Mouse (Mus musculus): ENCODE data around the gene Avil. TPM values are rescaled to one million over a fixed set of nuclear protein-coding genes. Genes with fewer than 3 reads are reported as not detected.

Avil gene
- polyA plus RNA-seq, 1 experiment from 2014 or later: 0.58 TPM

DNA sequence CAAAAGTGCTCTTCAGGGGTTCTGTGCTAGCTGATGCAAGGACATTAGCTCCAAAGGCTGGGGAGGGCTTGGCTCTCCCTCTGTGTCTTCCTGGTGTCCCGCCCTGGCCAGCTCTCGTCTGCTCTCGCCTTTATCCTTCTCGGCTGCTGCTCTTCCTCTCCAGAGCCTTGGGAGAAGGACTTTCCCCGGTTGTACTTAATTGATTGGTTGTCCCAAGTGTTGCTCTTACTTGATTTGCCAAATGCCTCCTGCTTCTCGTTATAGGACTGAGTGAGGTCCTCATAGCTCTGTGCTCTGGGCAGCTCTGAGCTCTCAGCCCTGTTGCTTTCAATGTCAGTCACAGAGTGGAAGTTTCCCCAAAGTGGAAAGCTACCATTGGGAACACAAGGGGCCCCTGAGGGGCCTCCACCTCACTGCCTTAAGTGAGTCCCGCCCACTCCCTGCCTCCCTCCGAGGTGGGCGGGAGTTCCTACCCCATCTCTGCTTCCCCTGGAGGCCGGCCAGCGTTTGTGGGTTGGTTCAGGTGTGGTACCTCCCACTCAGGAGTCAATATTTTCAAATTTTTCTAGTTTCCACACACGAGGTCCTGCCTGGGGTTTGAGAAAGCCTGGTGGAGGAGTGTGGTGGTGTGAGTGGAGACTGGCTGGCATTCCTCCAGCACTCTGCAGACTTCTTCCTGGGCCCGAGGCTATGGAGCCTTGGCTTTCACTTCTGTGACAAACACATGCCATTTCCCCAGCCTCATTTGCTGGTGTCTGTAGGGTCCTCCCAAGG lies 3.0 kb upstream of the Avil start:
- no peak overlapping the region for H3K4me2 ChIP-seq (replicated peaks; ENCODE audit: low read depth, low read length)
- no peak overlapping the region for H3K27ac ChIP-seq (ENCODE audit: low read length)
- H3K4me3 ChIP-seq (ENCODE audit: low read depth, low read length): no peak overlapping the region
- no peaks in the 10 kb centered on the region for H3K9me3 ChIP-seq (ENCODE audit: control insufficient read depth, low read depth, low read length)
- 62% methylated on average over 13 of the region's 13 CpGs for WGBS
- no peak overlapping the region for H3K9ac ChIP-seq (replicated peaks; ENCODE audit: low read depth, low read length)
- 0 out of 2 replicates have a peak, but pooled peaks cover 3% of the 10 kb centered on the region for H3K4me1 ChIP-seq (ENCODE audit: control insufficient read depth, insufficient read depth, low read length)
- no peak for ATAC-seq (ENCODE audit: insufficient number of reproducible peaks, insufficient read depth, low FRiP score, low read depth)
- H3K36me3 ChIP-seq (ENCODE audit: control insufficient read depth, insufficient read depth, low read length): peaks cover 59% of the 10 kb centered on the region
- H3K27me3 ChIP-seq (ENCODE audit: control insufficient read depth, insufficient read depth, low read length): no peaks in the 10 kb centered on the region

DNA sequence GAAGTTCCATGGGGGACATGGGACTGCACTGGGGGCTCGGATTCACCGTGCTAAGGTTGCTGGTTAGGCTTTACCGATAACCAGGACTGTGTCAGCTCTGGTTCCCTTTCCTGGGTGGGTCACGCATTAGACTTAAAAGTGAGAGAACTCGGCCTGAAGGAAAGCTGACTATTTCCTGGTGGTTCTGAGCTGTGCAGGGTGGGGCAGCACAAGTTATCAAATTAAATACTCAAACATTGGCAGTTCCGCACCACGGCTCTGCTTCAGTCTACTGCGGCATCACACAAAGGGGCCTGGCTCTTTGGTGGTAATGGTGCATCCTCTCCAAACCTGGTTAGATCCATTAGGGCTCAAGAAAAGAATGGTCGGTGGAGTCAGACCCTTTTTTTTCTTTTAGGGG lies 788 bp downstream of the Avil start:
- WGBS: 76% methylated on average over 9 of the region's 9 CpGs
- Histone ChIP-seq H3K27ac (ENCODE audit: low read length) (no peak overlapping the region), H3K27me3 (ENCODE audit: control insufficient read depth, insufficient read depth, low read length) (no peaks in the 10 kb centered on the region), H3K9ac (replicated peaks; ENCODE audit: low read depth, low read length) (no peak overlapping the region), H3K4me2 (replicated peaks; ENCODE audit: low read depth, low read length) (no peak overlapping the region), H3K9me3 (ENCODE audit: control insufficient read depth, low read depth, low read length) (no peaks in the 10 kb centered on the region), H3K4me3 (ENCODE audit: low read depth, low read length) (no peak overlapping the region), H3K36me3 (ENCODE audit: control insufficient read depth, insufficient read depth, low read length) (peaks cover 23% of the 10 kb centered on the region), H3K4me1 (ENCODE audit: control insufficient read depth, insufficient read depth, low read length) (0 out of 2 replicates have a peak, but pooled peaks cover 3% of the 10 kb centered on the region)
- ATAC-seq (ENCODE audit: insufficient number of reproducible peaks, insufficient read depth, low FRiP score, low read depth): no peak

DNA sequence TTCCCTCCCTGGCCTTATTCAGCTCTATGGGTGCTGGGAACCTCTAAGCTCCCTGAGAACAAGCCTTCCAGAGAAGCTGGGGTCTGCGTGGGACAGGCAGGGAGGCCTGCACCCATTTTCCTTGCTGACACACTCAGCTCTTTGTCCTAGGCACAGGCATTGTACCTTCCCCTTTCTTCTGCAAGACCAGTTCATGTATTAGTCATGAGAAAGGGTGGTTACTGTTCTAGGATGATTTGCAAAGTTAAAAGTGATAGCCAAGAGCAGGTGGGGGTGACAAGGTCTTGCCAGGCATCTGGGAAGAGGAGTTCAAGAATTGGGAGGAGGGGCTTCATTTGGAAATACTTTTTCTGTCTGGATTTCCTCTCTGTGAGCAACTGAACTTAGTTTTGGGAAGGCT lies 1.5 kb downstream of the Avil start:
- WGBS: 88% methylated on average over 1 of the region's 1 CpGs
- Histone ChIP-seq H3K4me1 (ENCODE audit: control insufficient read depth, insufficient read depth, low read length) (0 out of 2 replicates have a peak, but pooled peaks cover 3% of the 10 kb centered on the region), H3K4me2 (replicated peaks; ENCODE audit: low read depth, low read length) (no peak overlapping the region), H3K36me3 (ENCODE audit: control insufficient read depth, insufficient read depth, low read length) (peaks cover 23% of the 10 kb centered on the region), H3K27ac (ENCODE audit: low read length) (no peak overlapping the region), H3K4me3 (ENCODE audit: low read depth, low read length) (no peak overlapping the region), H3K9me3 (ENCODE audit: control insufficient read depth, low read depth, low read length) (no peaks in the 10 kb centered on the region), H3K9ac (replicated peaks; ENCODE audit: low read depth, low read length) (no peak overlapping the region), H3K27me3 (ENCODE audit: control insufficient read depth, insufficient read depth, low read length) (no peaks in the 10 kb centered on the region)
- no peak for ATAC-seq (ENCODE audit: insufficient number of reproducible peaks, insufficient read depth, low FRiP score, low read depth)

DNA sequence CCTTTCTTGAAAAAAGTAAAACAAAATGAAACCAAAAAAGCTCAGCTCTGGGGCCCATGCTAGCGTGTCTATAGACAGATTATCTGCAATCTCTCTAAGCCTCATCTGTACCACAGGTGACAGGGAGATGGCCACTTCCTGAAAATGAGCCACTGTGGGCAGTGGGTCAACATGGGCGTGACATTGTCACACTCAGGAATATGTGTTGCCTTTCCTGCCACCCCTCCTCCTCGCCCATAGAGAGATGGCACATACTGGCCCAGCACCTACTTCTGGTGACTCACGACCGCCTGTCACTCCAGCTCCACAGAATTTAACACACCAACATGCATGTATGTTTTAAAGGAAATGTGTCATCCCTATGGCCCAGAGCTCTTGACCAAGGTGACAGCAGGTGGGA lies 2.3 kb downstream of the Avil start:
- WGBS: 85% methylated on average over 5 of the region's 5 CpGs
- H3K36me3 ChIP-seq (ENCODE audit: control insufficient read depth, insufficient read depth, low read length): peaks cover 16% of the 10 kb centered on the region
- no peak overlapping the region for H3K4me3 ChIP-seq (ENCODE audit: low read depth, low read length)
- no peak overlapping the region for H3K9ac ChIP-seq (replicated peaks; ENCODE audit: low read depth, low read length)
- H3K4me2 ChIP-seq (replicated peaks; ENCODE audit: low read depth, low read length): no peak overlapping the region
- no peaks in the 10 kb centered on the region for H3K9me3 ChIP-seq (ENCODE audit: control insufficient read depth, low read depth, low read length)
- H3K27ac ChIP-seq (ENCODE audit: low read length): no peak overlapping the region
- no peak for ATAC-seq (ENCODE audit: insufficient number of reproducible peaks, insufficient read depth, low FRiP score, low read depth)
- 0 out of 2 replicates have a peak, but pooled peaks cover 3% of the 10 kb centered on the region for H3K4me1 ChIP-seq (ENCODE audit: control insufficient read depth, insufficient read depth, low read length)
- H3K27me3 ChIP-seq (ENCODE audit: control insufficient read depth, insufficient read depth, low read length): no peaks in the 10 kb centered on the region

DNA sequence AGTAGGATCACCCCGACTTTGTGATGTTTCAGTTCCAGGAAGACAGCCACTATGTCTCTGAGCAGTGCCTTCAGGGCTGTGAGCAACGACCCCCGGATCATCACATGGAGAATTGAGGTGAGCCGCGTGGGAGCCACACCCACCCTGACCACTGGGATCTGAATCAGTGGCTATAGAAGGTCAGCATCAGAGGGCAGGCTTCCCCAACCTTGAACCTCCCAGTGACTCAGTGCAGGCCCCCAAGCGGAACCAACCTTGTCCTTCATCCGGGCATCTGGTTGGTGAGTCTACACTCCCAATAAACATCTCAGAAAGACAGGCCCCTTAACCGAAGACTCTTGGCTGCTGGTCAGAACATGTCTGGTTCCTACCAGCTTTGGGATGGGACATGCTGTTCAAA lies 2.8 kb downstream of the Avil start:
- H3K36me3 ChIP-seq (ENCODE audit: control insufficient read depth, insufficient read depth, low read length): peaks cover 11% of the 10 kb centered on the region
- WGBS: 89% methylated on average over 8 of the region's 8 CpGs
- H3K27ac ChIP-seq (ENCODE audit: low read length): no peak overlapping the region
- no peak overlapping the region for H3K4me3 ChIP-seq (ENCODE audit: low read depth, low read length)
- ATAC-seq (ENCODE audit: insufficient number of reproducible peaks, insufficient read depth, low FRiP score, low read depth): no peak
- H3K4me1 ChIP-seq (ENCODE audit: control insufficient read depth, insufficient read depth, low read length): 0 out of 2 replicates have a peak, but pooled peaks cover 3% of the 10 kb centered on the region
- H3K9me3 ChIP-seq (ENCODE audit: control insufficient read depth, low read depth, low read length): no peaks in the 10 kb centered on the region
- no peak overlapping the region for H3K9ac ChIP-seq (replicated peaks; ENCODE audit: low read depth, low read length)
- H3K4me2 ChIP-seq (replicated peaks; ENCODE audit: low read depth, low read length): no peak overlapping the region
- no peaks in the 10 kb centered on the region for H3K27me3 ChIP-seq (ENCODE audit: control insufficient read depth, insufficient read depth, low read length)

DNA sequence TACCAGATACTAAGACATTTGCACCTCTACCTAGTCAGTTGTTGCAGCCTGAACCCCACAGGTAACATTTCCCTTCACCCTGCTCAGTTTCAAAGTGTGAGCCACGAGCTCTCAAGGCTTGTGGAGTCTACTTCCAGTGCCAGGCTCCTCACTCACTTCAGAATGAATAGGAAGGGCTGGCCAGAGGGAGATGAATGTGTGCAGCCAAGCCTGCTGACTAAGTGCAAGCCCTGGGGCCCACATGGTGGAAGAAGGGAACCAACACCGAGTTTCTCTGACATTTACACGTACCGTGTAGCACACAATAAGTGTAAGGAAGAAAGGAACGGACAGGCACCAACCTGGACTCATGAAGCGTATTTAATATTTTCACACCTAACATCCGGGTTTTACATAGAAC lies 3.3 kb downstream of the Avil start:
- ATAC-seq (ENCODE audit: insufficient number of reproducible peaks, insufficient read depth, low FRiP score, low read depth): no peak
- H3K9me3 ChIP-seq (ENCODE audit: control insufficient read depth, low read depth, low read length): no peaks in the 10 kb centered on the region
- WGBS: 83% methylated on average over 7 of the region's 7 CpGs
- H3K4me3 ChIP-seq (ENCODE audit: low read depth, low read length): no peak overlapping the region
- H3K36me3 ChIP-seq (ENCODE audit: control insufficient read depth, insufficient read depth, low read length): peaks cover 6% of the 10 kb centered on the region
- 0 out of 2 replicates have a peak, but pooled peaks cover 3% of the 10 kb centered on the region for H3K4me1 ChIP-seq (ENCODE audit: control insufficient read depth, insufficient read depth, low read length)
- no peaks in the 10 kb centered on the region for H3K27me3 ChIP-seq (ENCODE audit: control insufficient read depth, insufficient read depth, low read length)
- no peak overlapping the region for H3K27ac ChIP-seq (ENCODE audit: low read length)
- no peak overlapping the region for H3K9ac ChIP-seq (replicated peaks; ENCODE audit: low read depth, low read length)
- no peak overlapping the region for H3K4me2 ChIP-seq (replicated peaks; ENCODE audit: low read depth, low read length)

DNA sequence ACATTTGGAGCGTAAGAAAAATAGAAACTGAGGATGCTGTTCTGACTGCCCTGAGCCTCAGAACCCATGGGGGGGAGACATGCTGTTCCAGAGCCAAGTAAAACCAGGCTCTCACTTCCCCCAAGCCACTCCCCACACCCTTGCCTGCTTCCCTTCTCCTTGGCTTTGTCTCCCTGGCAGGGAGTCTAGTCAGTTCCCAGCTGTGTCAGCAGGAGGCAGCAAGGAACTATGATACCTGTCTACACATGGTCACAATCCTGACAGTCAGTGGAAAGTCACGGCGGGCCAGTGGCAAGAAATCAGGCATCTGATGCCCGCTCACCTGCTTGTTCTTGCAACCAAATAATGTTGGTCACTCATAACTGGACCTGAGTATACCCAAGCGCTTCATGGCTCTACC lies 16.0 kb downstream of the Avil start:
- no peaks in the 10 kb centered on the region for H3K36me3 ChIP-seq (ENCODE audit: control insufficient read depth, insufficient read depth, low read length)
- no peaks in the 10 kb centered on the region for H3K4me1 ChIP-seq (ENCODE audit: control insufficient read depth, insufficient read depth, low read length)
- no peak overlapping the region for H3K4me3 ChIP-seq (ENCODE audit: low read depth, low read length)
- H3K9me3 ChIP-seq (ENCODE audit: control insufficient read depth, low read depth, low read length): no peaks in the 10 kb centered on the region
- H3K4me2 ChIP-seq (replicated peaks; ENCODE audit: low read depth, low read length): no peak overlapping the region
- WGBS: 56% methylated on average over 5 of the region's 5 CpGs
- H3K27ac ChIP-seq (ENCODE audit: low read length): no peak overlapping the region
- H3K9ac ChIP-seq (replicated peaks; ENCODE audit: low read depth, low read length): no peak overlapping the region
- ATAC-seq (ENCODE audit: insufficient number of reproducible peaks, insufficient read depth, low FRiP score, low read depth): no peak
- no peaks in the 10 kb centered on the region for H3K27me3 ChIP-seq (ENCODE audit: control insufficient read depth, insufficient read depth, low read length)

DNA sequence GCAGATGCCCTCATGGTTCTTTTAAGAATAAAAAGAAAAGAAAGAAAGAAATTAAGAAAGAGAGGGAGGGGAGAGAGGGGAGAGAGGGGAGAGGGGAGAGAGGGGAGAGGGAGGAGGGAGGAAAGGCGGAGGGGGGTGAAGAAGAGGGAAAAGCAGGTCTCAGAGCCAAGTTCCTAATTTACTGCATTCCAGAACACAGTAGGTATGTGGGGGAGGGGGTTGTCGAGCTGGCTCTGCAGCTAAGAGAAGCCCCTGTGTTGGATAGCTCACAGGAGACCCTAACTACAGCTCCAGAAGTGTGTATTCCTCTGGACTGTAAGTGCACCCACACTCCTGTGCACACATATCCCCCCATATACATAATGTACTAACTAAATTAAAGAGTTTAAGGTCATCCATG lies 16.6 kb downstream of the Avil start:
- no peak overlapping the region for H3K4me3 ChIP-seq (ENCODE audit: low read depth, low read length)
- H3K27ac ChIP-seq (ENCODE audit: low read length): no peak overlapping the region
- no peaks in the 10 kb centered on the region for H3K4me1 ChIP-seq (ENCODE audit: control insufficient read depth, insufficient read depth, low read length)
- H3K9ac ChIP-seq (replicated peaks; ENCODE audit: low read depth, low read length): no peak overlapping the region
- H3K36me3 ChIP-seq (ENCODE audit: control insufficient read depth, insufficient read depth, low read length): no peaks in the 10 kb centered on the region; the same call in 1 of the 2 replicates
- no peak for ATAC-seq (ENCODE audit: insufficient number of reproducible peaks, insufficient read depth, low FRiP score, low read depth)
- no peak overlapping the region for H3K4me2 ChIP-seq (replicated peaks; ENCODE audit: low read depth, low read length)
- H3K27me3 ChIP-seq (ENCODE audit: control insufficient read depth, insufficient read depth, low read length): no peaks in the 10 kb centered on the region
- no peaks in the 10 kb centered on the region for H3K9me3 ChIP-seq (ENCODE audit: control insufficient read depth, low read depth, low read length)
- WGBS: 13% methylated on average over 2 of the region's 2 CpGs

DNA sequence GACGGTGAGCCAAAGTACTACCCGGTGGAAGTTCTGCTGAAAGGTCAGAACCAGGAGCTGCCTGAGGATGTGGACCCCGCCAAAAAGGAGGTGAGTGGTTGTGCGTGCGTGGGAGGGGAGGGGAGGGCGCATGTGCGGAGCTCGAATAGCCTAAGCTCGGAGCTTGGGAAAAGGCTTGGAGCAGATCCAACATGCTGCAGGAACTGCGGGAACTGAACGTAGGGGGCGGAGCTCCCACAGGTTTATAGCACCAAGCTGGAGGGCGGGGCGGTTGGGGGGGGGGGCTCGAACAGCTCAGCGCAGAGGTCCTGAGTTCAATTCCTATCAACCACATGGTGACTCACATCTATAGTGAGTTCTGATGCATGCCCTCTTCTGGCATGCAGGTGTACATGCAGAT lies 17.9 kb downstream of the Avil start:
- Histone ChIP-seq H3K4me3 (ENCODE audit: low read depth, low read length) (no peak overlapping the region), H3K9me3 (ENCODE audit: control insufficient read depth, low read depth, low read length) (no peaks in the 10 kb centered on the region), H3K27me3 (ENCODE audit: control insufficient read depth, insufficient read depth, low read length) (no peaks in the 10 kb centered on the region), H3K36me3 (ENCODE audit: control insufficient read depth, insufficient read depth, low read length) (peaks cover 11% of the 10 kb centered on the region), H3K27ac (ENCODE audit: low read length) (no peak overlapping the region), H3K4me2 (replicated peaks; ENCODE audit: low read depth, low read length) (no peak overlapping the region), H3K4me1 (ENCODE audit: control insufficient read depth, insufficient read depth, low read length) (no peaks in the 10 kb centered on the region), H3K9ac (replicated peaks; ENCODE audit: low read depth, low read length) (no peak overlapping the region)
- WGBS: 71% methylated on average over 16 of the region's 16 CpGs
- ATAC-seq (ENCODE audit: insufficient number of reproducible peaks, insufficient read depth, low FRiP score, low read depth): no peak
